Mouse (Mus musculus): ENCODE measurements around the gene Fam193a.

DNA sequence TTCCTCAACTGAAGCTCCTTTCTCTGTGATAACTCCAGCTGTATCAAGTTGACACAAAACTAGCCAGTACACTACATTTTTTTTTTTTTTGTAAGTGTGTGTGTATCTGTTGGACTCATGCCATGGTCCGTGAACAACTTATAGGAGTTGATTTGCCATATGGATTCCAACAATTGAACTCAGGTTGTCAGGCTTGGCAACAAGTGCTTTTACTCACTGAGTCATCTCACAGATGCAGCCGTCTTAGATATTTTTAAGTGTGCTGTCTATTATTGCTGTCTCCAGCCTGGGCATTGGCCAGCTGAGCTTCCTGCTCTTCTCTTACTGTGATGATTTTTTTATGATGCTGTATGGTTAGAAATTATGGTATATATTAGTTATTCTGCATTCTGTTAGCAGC is 44.2 kb downstream of the Fam193a start:
- no peak for TF ChIP-seq GATA1 (IDR thresholded peaks at IDR 0.05; ENCODE audit: borderline replicate concordance, low read length)
- TF ChIP-seq FLI1 (IDR thresholded peaks at IDR 0.05; ENCODE audit: low read length), result no peak

Measured in megakaryocyte, embryonic 14.5 days (primary cell).